Mouse (Mus musculus) c-Kit-positive CD71-positive TER-119-positive erythroid progenitor cells, embryonic 14.5 days (primary cell): ENCODE measurements around the gene Trabd.

Experiments
- DNase-seq: peaks from one replicate; pipeline ENCODE4 v3.0.0-alpha.2; 2013; ENCODE audit warnings: low spot score

The Trabd gene

DNA sequence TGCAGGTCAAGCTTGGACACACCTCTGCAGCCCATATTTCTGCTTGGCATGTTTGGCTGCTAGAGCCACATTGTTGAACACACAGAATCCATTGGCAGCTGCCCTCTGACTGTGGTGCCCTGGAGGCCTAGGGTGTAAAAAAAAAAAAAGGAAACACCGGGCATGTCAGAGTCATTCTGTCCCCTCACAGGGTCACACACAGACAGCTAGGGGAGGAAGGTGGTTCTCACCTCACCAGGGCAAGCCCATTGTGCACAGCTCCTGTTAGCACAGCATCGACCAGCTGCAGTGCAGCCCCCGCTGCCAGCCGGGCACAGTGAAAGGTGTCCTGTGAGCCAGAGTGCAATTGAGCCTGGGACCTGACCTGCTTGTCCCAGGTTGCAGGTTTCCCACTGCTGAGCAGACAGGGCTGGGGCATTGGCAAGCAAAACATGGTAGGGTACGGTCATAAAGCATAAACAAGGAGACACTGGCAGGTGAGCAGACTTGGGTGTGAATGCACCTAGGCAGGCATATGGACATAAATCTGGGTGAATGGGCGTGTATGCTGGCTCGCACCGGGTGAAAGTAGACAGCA lies 52.5 kb downstream of the Trabd start:
- DNase-seq: no peak

DNA sequence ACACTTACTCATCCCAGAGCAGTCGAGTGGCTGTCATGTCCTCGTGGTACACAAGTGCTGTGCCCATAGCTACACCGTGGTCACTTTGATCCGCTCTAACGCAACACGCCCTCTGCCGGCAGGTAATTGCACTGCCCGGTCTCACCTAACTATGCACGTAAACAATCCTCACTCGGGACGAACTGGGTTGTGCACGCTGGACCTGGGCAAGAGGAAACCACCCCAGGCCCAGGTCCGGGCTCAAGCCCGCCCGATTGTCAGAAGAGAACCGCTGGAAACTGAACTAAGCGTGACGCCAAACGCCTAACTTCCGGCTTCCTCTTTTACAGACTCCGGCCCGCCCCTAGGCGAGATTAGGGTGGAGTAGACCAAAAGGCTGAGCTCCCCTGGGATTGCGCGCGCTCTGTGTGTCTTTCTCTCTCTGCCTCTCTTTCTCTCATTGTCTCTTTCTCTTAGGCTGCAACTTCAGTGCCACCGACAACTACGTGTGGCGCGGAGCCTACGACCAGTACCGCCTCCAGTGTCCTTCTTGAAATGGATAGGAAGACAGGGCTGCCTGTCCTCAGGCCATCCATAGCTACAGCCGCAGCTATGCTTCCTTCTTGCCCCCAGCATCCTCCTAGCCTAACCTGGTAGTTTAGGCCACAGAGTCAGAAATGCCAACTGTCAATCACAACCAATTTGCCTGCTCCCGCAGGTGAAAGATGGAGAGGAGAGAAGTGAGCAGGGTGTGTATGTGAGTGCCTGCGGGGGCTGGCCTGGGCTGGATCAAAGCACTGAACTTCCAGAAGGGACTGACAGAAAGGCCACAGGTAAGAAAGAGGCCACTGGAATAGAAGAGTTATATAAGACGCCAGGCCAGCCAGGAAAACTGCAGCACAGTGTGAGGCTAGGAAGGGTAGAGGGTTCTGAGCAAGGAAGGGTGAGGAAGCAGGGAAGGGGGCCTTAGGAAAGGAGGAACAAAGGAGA lies 53.7 kb downstream of the Trabd start, which contains the start of gene Hdac10:
Hdac10 (minus strand) TSS at position 319 of the 969 bp plus-strand sequence.
- DNase-seq: peak; percentile 81

DNA sequence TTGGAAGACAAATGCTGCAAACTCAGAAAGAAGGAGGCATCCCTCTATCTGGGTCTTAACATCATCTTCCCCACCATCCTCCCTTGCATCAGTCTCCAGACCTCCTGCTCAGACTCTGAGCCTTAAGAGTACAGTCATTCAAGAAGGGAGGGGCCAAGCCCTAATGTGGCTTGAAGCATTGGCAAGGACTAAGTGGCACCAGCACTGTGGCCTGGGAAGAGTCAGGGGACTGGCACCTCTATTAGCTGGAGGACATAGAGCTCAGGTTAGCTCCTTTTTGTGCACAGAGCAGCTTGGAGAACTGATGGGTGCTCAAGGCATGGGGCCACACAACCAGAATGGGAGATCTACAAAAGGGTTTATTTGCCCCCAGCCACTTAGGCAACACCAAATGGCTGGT lies 55.3 kb downstream of the Trabd start:
- no peak for DNase-seq

DNA sequence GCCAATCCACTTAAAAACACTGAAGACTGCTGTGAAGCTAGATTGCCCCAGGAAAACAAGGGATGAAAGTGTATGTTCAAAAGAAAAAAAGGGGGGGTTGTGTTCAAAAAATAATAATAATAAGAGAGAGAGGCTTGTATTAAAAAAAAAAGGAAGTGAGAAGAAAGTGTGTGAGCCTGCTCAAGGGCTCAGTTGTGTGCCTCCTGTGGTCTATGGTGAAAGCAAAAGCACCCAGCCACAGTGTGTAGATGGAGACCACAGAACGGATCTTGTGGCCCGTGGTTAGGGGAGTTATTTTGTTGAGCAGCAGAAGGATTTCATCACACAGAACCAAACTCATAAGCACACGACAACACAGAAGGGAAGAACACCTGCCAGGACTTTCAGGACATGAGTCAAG lies 56.4 kb downstream of the Trabd start:
- no peak for DNase-seq
